Mouse (Mus musculus) erythroblast, adult 5-6 weeks (primary cell): ENCODE measurements around the gene Scube1. TPM values are rescaled to one million over a fixed set of nuclear protein-coding genes. Genes with fewer than 3 reads are reported as not detected.

ENCODE experiments used
- ATAC-seq: replicated peaks from 2 replicates; pipeline ENCODE4 v1.8.0; 2016; ENCODE audit warnings: moderate number of reproducible peaks, mild to moderate bottlenecking, moderate TSS enrichment, inconsistent platforms; ENCODE audit not compliant: poor library complexity, low FRiP score, severe bottlenecking
- total RNA-seq, 2 experiments: library from RNA; stranded (forward) in 1 of 2; stranded (reverse) in 1 of 2; fragments of 150-400 nt in 1 of 2; fragments of 200-764, 138-1000 nt in 1 of 2; gene quantifications; 2 replicates each; pipeline versions ENCODE4 v1.2.3 to v1.2.4; 2015 to 2017; ENCODE audit warnings: low replicate concordance in 2 of 2

The Scube1 gene
- total RNA-seq, 2 experiments from 2014 or later = not detected

DNA sequence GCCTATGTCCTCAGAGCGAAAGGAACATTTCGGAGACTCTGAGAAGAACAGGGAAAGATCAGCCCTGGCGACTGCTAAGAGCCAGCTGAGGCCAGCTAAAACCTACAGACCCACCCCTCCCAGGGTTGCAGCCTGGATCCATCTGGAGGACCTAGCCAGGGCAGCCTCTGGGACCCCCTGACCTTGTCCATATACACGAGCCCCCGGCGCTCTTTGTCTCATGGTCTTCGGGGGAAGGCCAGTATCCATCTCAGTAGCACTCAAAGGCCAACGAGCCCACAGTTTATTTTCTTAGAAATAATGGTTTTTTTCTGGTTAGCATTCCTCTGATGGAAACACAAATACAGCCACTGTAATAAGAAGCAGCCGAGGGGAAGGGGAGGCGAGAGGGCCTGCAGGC is 12.0 kb downstream of the Scube1 start:
- no peak for ATAC-seq

GRCm38 (mm10) chr15:83712361-83712760 is 12.5 kb downstream of the Scube1 start:
- ATAC-seq = no peak

GRCm38 (mm10) chr15:83709889-83710774 is 14.7 kb downstream of the Scube1 start:
- no peak for ATAC-seq

DNA sequence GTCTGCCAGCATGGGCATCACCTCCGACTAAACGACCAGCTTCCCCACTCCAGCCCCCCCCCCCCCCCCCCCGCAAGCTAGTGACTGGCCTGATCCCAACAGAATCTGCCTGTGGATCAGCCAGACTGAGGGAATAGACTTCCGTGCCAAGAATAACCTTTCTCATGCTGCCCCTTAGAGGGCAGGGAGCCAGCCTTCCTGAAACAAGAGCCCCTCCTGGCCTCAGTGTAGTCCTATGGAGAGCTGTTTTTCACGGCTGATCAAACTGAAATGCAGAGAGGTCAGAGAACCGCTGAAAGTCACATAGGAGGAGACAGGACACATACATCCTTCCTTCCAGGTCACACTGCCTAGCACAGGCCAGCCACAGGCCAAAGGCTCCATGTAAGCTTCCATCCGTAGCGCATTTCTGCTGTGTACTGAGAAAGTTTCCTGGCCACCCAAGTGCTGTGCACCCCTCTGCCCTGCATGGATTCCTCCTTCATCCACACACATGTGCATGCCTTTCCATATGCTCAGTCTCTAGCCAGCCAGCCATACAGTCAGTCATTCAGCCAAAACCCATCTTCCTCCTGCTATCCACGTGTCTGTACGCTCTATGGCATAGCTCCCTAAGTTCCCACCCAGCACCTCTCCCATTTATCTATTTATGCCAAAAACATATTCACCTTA is 18.2 kb downstream of the Scube1 start:
- no peak for ATAC-seq

DNA sequence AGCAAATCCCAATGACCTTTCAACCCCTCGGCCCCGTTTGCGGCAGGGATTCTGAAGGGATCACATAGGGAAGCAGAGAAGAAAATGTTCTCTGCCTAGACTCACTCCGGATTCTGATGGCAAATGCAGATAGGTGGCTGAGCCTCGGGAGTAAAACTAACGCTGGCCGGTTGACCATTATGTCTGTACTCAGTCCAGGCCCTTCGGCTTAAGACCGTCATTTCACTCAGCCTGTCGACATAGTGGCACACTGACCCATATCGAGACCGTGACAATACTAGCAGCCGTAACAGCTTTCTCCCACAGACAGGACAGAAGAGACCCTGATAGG is 24.3 kb downstream of the Scube1 start:
- ATAC-seq = no peak

GRCm38 (mm10) chr15:83699834-83700592 is 24.8 kb downstream of the Scube1 start:
- no peak for ATAC-seq

GRCm38 (mm10) chr15:83699132-83699833 is 25.5 kb downstream of the Scube1 start:
- no peak for ATAC-seq

DNA sequence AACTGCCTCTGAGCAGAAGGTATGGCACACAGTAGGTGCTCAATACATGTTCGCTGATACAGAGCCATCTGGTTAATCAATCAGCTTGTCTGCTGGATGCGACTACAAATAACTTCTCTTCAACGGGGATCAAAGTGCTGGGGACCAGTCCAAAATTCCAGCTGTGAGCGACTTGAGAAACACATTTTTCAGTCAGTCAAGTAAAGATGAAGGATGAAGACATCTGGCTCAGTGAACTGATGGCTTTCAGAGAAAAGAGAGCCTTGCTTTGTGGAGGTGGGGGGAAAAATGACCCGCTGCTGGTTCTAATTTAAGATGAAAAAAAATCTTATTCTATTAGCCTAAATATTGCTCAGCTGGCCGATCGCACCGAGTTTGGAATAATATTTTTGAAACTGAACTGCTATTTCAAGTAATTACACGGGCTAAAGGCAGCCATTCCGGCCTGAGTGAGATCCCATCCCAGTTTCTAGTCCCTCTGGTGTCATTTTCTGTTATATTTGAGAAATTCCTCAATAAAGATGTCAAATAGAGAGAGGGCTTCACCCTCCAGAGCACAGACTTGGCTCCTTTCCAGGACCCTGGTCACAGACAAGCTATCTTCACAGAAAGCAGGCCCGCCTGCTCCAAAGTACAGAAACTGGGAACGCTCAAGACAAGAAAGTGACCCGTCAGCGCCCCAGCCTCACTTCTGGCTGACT is 28.0 kb downstream of the Scube1 start:
- no peak for ATAC-seq

GRCm38 (mm10) chr15:83695159-83695558 is 29.7 kb downstream of the Scube1 start:
- ATAC-seq = no peak

GRCm38 (mm10) chr15:83691901-83692361 is 32.9 kb downstream of the Scube1 start:
- ATAC-seq = no peak

DNA sequence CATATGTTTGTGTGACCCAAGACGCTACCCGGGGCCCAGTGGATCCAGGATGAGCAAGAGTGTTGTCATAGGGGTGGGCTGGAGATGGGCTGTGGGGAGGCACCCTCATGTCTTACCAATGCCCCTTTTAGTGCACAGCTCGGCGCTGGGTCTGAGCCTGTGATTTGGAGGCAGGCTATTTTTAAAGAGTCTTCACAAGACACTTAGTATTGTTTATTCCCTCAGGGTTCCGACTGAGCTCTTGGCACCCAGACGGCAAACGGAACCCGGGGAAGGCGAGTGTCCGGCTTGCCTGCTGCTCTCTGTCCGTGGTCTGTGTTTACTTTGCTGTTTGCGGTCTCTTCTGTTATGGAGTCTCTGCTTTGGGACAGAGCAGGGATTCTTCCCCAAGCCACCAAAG is 34.9 kb downstream of the Scube1 start:
- no peak for ATAC-seq

DNA sequence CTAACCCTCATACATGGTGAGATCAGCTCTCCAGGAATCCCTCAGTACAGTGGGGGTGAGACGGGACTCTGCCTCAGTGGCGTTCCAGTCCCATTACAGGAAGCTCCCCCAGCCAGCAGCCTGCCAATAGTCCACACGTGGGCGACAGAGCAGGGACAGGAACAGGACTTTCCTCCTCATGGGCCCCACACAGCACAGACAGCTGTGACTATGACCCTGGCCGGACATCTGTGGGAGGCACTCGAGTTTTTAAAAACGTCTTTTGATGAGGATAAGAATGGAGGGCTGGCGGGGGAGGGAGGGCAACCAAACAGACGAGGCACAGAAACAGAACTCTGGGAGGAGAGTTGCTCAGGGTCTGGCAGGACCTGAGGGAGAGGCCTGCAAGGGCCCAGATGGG is 38.2 kb downstream of the Scube1 start:
- no peak for ATAC-seq

GRCm38 (mm10) chr15:83685950-83686349 is 38.9 kb downstream of the Scube1 start:
- ATAC-seq = no peak

GRCm38 (mm10) chr15:83683051-83683561 is 41.7 kb downstream of the Scube1 start:
- no peak for ATAC-seq

DNA sequence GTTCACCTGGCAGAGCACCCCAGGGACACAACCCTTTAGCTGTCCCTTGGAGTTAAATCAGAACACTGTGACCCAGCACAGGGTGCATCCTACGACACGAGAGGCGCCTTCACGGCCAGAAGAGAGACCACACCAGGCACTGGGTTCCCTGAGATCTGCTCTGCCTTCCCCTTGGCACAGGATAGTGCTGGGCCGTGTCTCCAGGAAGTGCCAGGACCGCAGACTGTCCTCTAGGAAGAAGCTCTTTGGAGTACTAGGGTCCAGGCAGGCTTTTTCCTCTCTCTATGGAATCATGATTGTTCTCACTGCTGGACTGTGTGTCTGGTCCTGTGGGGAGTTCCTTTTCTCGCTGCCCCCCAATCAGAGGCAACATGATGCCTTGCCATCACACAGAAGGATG is 44.5 kb downstream of the Scube1 start:
- ATAC-seq = no peak

- ATAC-seq = no peak
Measured at GRCm38 (mm10) chr15:83679729-83680128, 45.1 kb downstream of the Scube1 start.

GRCm38 (mm10) chr15:83678606-83679005 is 46.2 kb downstream of the Scube1 start:
- ATAC-seq = no peak

- no peak for ATAC-seq
Measured at GRCm38 (mm10) chr15:83678089-83678488, 46.7 kb downstream of the Scube1 start.

- no peak for ATAC-seq
Measured at GRCm38 (mm10) chr15:83677098-83677497, 47.7 kb downstream of the Scube1 start.
